Mouse (Mus musculus): ENCODE measurements around the gene Pcp4l1. TPM values are rescaled to one million over a fixed set of nuclear protein-coding genes. Genes with fewer than 3 reads are reported as not detected.
"Not testable (repeated sequence)": the region's sequence is repeated elsewhere in the genome, so short reads cannot be mapped to it uniquely, and the experiment has no call there.

Pcp4l1 gene
- total RNA-seq, 2 experiments from 2014 or later = 95.1 to 123 TPM

DNA sequence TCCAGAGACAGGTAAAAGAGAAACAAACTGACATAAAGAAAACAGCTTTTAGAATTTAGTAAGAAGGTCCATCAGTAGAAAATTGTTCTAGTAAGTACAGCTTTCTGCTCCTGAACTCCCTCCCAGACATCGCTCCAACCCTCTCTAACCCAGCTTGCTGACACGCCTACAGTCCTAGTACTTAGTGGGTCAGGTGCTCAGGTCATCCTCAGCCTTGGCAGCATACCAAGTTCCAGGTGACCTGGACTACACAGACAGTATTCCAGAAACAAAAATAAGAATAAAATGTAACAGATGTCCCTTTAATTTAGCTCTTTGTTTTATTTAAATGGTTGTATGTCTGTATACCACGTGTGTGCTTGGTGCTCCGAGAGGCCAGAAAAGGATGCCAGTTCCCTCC is 44.1 kb downstream of the Pcp4l1 start:
- intact Hi-C loops (cut with DNase I) = loop anchor here (5.0 kb wide), 2 partner anchors 45 to 70 kb away; partner anchors contain the start of genes Pcp4l1 and Tomm40l
- no peak for DNase-seq (ENCODE audit: low spot score in 2 of 2)

DNA sequence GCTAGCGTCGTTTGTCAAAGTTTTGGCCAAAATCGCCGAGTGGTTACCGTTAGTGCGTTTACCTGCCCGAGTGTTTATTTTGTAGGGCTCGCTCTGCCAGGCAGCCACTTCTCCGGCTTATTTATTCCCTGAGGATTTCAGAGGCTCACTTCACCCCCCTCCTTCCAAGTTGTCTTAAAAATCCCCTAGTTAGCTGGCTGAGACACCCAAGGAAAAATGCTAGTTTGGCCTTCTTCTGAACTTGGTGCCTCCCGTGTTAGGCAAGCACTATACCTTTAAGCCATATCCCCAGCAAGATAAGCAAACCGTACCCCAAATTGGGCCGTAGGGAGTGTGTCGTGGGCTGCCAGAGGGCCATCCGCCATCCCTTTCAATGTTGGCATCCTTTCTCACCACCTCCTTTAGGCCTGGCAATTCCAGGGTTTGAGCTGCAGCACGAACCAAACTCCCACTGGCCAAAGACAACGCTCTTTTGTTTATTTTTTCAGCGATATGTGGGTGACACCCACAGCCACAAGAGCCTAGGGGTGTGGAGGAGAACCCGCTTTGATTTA is 45.2 kb downstream of the Pcp4l1 start:
- intact Hi-C loops (cut with DNase I) = loop anchor here (5.0 kb wide), 2 partner anchors 46 to 71 kb away; partner anchors contain the start of genes Pcp4l1 and Tomm40l
- DNase-seq (ENCODE audit: low spot score in 2 of 2) = peak; percentile 46 to 70

DNA sequence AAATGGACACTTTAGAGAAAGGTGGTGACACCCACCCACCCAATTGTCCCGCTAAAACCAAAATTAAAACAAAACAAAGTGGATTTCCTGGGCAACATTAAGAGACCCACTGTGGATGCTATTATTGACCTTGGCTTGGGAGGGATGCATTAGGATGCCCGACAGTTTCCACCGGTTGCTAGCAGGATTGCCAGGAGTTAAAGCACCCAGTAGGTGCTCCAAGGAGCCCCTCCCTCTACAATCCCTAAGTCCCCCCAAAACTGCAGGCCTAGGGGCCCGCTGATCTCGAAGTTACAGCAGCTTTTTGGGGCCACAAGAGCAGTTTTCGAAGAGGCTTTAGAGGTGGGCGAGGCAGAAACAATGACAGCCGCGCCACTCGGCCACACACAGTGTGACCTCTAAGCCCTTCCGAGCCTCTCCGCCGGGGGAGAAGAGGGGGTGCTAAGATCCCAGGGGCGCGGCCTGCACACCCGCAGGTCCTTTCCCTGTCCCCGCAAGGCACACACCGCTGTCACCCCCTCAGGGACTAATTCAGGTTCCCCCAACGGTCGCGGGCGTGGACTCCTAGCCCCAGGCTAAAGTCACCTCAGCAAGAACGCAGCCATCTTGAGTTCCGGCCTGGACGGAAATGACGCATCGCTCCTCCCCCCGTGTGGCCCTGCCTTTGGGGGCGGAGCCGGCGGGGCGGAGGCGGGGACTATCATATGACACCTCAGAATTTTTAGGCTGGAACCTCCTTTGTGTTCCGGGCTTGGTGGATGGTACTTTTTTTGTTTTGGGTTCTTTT is 45.9 kb downstream of the Pcp4l1 start, which contains the start of the genes Sdhc and Mpz:
Sdhc (minus strand) TSS at position 630 of the 787 bp plus-strand sequence.
Mpz (plus strand) TSS at position 738 of the 787 bp plus-strand sequence.
- intact Hi-C loops (cut with DNase I) = loop anchor here (5.0 kb wide), 2 partner anchors 47 to 72 kb away; partner anchors contain the start of genes Pcp4l1 and Tomm40l
- DNase-seq (ENCODE audit: low spot score in 2 of 2) = peak; percentile 93 to 94

DNA sequence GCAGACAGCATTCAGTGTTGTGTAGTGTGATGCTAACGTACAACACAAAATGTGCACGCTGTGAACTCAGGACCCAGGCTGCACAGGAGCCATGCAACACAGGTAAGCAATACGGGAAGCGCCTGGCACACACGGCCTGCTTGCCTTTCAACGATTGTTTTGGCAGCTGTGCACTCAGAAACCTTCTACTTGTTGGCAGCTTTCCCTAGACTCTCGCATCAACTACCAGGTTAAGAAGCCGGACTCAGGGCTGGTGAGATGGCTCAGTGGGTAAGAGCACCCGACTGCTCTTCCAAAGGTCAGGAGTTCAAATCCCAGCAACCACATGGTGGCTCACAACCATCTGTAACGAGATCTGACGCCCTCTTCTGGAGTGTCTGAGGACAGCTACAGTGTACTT is 53.1 kb downstream of the Pcp4l1 start:
- intact Hi-C loops (cut with DNase I); DNase-seq (ENCODE audit: low spot score in 2 of 2): not testable (repeated sequence)

- intact Hi-C loops (cut with DNase I); DNase-seq (ENCODE audit: low spot score in 2 of 2): not testable (repeated sequence)
Observed at GRCm38 (mm10) chr1:171137486-171138155, 58.4 kb downstream of the Pcp4l1 start.

- no peak for DNase-seq (ENCODE audit: low spot score in 2 of 2)
- intact Hi-C loops (cut with DNase I) = no loop called here
Observed at GRCm38 (mm10) chr1:171135600-171135999, 60.5 kb downstream of the Pcp4l1 start.

GRCm38 (mm10) chr1:171130971-171131370 is 65.1 kb downstream of the Pcp4l1 start:
- intact Hi-C loops (cut with DNase I) = no loop called here
- DNase-seq (ENCODE audit: low spot score in 2 of 2) = no peak

- DNase-seq (ENCODE audit: low spot score in 2 of 2) = peak; percentile 22 to 35
- intact Hi-C loops (cut with DNase I) = no loop called here
Observed at GRCm38 (mm10) chr1:171129251-171129650, 66.8 kb downstream of the Pcp4l1 start.

DNA sequence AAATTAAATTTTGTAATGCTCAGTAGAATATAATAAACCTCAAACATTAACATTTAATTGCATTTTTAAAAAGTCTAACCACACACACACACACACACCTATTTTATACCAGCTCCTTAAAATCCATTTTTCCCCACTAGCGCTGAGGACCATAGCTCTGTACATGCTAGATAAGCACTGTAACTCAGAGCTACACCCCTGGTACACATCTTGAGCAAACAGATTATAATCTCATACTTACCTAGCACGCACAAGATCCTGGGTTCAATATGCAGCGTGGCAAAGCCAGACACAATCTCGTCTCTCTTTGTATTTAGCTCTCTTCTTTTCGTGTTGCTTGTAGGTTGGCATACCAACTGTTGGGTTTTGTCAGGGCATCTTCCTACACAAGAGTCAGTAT is 71.7 kb downstream of the Pcp4l1 start:
- DNase-seq (ENCODE audit: low spot score in 2 of 2) = no peak
- intact Hi-C loops (cut with DNase I) = no loop called here

Other genes with a start within 250 kb of the Pcp4l1 start
- 1 to 10 TPM; 5.5 to 5.8 TPM for gene Fcgr2b, start 219.7 kb downstream of the Pcp4l1 start, total RNA-seq (2021)
- not detected for gene Fcgr4, start 177.3 kb downstream of the Pcp4l1 start, total RNA-seq (2021)
- gene Fcgr3, start 131.3 kb downstream of the Pcp4l1 start, total RNA-seq (2021) = 10 to 100 TPM in 1 of 2 experiments, 1 to 10 TPM in 1; 9.0 to 13.6 TPM
- gene Cfap126, start 82.3 kb downstream of the Pcp4l1 start, total RNA-seq (2021) = 1 to 10 TPM in 1 of 2 experiments, not detected in 1; 1.1 TPM
- 100 to 1,000 TPM; 200 to 204 TPM for gene Sdhc, start 45.7 kb downstream of the Pcp4l1 start, total RNA-seq (2021)
- gene Mpz, start 45.6 kb downstream of the Pcp4l1 start, total RNA-seq (2021) = not detected
- gene Nr1i3, start 17.7 kb upstream of the Pcp4l1 start, total RNA-seq (2021) = under 1 TPM in 1 of 2 experiments, not detected in 1; 0.17 TPM
- 10 to 100 TPM; 81.7 to 86.7 TPM for gene Tomm40l, start 26.2 kb upstream of the Pcp4l1 start, total RNA-seq (2021)
- gene Apoa2, start 28.8 kb upstream of the Pcp4l1 start, total RNA-seq (2021) = 1 to 10 TPM; 1.8 to 2.3 TPM
- gene Fcer1g, start 38.1 kb upstream of the Pcp4l1 start, total RNA-seq (2021) = 10 to 100 TPM; 13.5 to 13.8 TPM
- gene Adamts4, start 54.2 kb upstream of the Pcp4l1 start, total RNA-seq (2021) = 10 to 100 TPM; 11.1 to 16.4 TPM
- gene Ndufs2, start 55.1 kb upstream of the Pcp4l1 start, total RNA-seq (2021) = 100 to 1,000 TPM; 252 to 309 TPM
- gene B4galt3, start 74.1 kb upstream of the Pcp4l1 start, total RNA-seq (2021) = 10 to 100 TPM; 63.6 to 64.6 TPM
- gene Ppox, start 84.9 kb upstream of the Pcp4l1 start, total RNA-seq (2021) = 10 to 100 TPM; 21.7 to 26.6 TPM
- 10 to 100 TPM; 50.9 to 65.6 TPM for gene Usp21, start 91.7 kb upstream of the Pcp4l1 start, total RNA-seq (2021)
- gene Ufc1, start 98.8 kb upstream of the Pcp4l1 start, total RNA-seq (2021) = 100 to 1,000 TPM; 107 to 121 TPM
- 10 to 100 TPM; 36.9 to 41.3 TPM for gene Dedd, start 132.9 kb upstream of the Pcp4l1 start, total RNA-seq (2021)
- 10 to 100 TPM; 39.6 to 48.0 TPM for gene Nit1, start 149.4 kb upstream of the Pcp4l1 start, total RNA-seq (2021)
- 100 to 1,000 TPM; 161 to 185 TPM for gene Pfdn2, start 149.4 kb upstream of the Pcp4l1 start, total RNA-seq (2021)
- gene Klhdc9, start 164.5 kb upstream of the Pcp4l1 start, total RNA-seq (2021) = 10 to 100 TPM in 1 of 2 experiments, 1 to 10 TPM in 1; 7.9 to 10.9 TPM
- gene Nectin4, start 173.8 kb upstream of the Pcp4l1 start, total RNA-seq (2021) = 1 to 10 TPM; 2.3 to 3.9 TPM
- gene Arhgap30, start 192.7 kb upstream of the Pcp4l1 start, total RNA-seq (2021) = 1 to 10 TPM; 1.7 to 1.8 TPM
- 100 to 1,000 TPM; 107 to 113 TPM for gene Usf1, start 215.0 kb upstream of the Pcp4l1 start, total RNA-seq (2021)
- 1 to 10 TPM; 1.1 to 1.9 TPM for gene Tstd1, start 222.6 kb upstream of the Pcp4l1 start, total RNA-seq (2021)
- gene F11r, start 241.3 kb upstream of the Pcp4l1 start, total RNA-seq (2021) = 1 to 10 TPM; 4.9 to 5.3 TPM

Data from left cerebral cortex, postnatal 36 days (tissue).